Mouse (Mus musculus) cerebellum, adult 2 months (tissue): ENCODE measurements around the gene Ushbp1.

Experiments used
- CTCF ChIP-seq: fragments of 200-500 bp; IDR thresholded peaks from 2 replicates; pipeline ENCODE4 v1.5.1; 2011; ENCODE audit warnings: low read depth, mild to moderate bottlenecking, control low read depth, low read length, moderate library complexity, borderline replicate concordance; ENCODE audit not compliant: insufficient read depth
- POLR2A ChIP-seq: fragments of 200-500 bp; IDR thresholded peaks from 2 replicates; pipeline ENCODE4 v1.6.1; 2011; ENCODE audit warnings: low read length, control low read depth, borderline replicate concordance; ENCODE audit not compliant: insufficient read depth

DNA sequence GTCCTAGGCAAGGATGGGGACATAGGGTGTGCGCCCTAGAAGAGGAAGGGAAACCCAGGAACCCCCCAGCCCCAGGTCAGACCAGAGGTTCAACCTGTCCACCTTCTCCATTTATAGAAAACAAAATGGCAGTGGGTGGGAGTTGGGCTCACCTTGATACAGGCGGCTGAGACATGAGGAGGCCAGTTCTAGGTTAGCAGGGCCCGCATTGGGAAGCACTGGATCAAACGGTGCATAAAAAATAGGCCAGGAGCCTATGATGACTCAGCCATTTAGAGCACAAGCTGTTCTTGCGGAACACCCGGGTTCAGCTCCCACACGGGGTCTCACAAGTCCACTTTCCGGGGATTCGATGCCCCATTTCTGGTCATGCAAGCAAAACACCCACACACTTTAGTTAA is 9.3 kb upstream of the Ushbp1 start:
- TF ChIP-seq CTCF (no peak), POLR2A (0 out of 2 replicates have a peak, but pooled peaks have one; percentile 5)
